Mouse (Mus musculus): ENCODE measurements around the gene Ganc.

The Ganc gene

GRCm38 (mm10) chr2:120450724-120451123, 47.0 kb downstream of the Ganc start:
- no peak for DNase-seq (ENCODE audit: low spot score)

GRCm38 (mm10) chr2:120452600-120452999, 48.9 kb downstream of the Ganc start:
- DNase-seq (ENCODE audit: low spot score), result no peak

GRCm38 (mm10) chr2:120454987-120455386, 51.3 kb downstream of the Ganc start:
- DNase-seq (ENCODE audit: low spot score), result no peak

GRCm38 (mm10) chr2:120455719-120456118, 52.0 kb downstream of the Ganc start, which contains the start of gene Capn3:
Capn3 (plus strand) TSS chr2:120456019.
- DNase-seq (ENCODE audit: low spot score), result no peak

- no peak for DNase-seq (ENCODE audit: low spot score)
Observed at GRCm38 (mm10) chr2:120460216-120460615, 56.5 kb downstream of the Ganc start.

GRCm38 (mm10) chr2:120463328-120463727, 59.6 kb downstream of the Ganc start:
- no peak for DNase-seq (ENCODE audit: low spot score)

GRCm38 (mm10) chr2:120464091-120464490, 60.4 kb downstream of the Ganc start:
- DNase-seq (ENCODE audit: low spot score), result peak; percentile 9

GRCm38 (mm10) chr2:120464732-120465396, 61.2 kb downstream of the Ganc start:
- DNase-seq (ENCODE audit: low spot score), result peak; percentile 12

- DNase-seq (ENCODE audit: low spot score), result no peak
Observed at GRCm38 (mm10) chr2:120465397-120465785, 61.7 kb downstream of the Ganc start.

GRCm38 (mm10) chr2:120468011-120468410, 64.3 kb downstream of the Ganc start:
- DNase-seq (ENCODE audit: low spot score), result no peak

GRCm38 (mm10) chr2:120469220-120469619, 65.5 kb downstream of the Ganc start:
- DNase-seq (ENCODE audit: low spot score), result no peak

- DNase-seq (ENCODE audit: low spot score), result no peak
Observed at GRCm38 (mm10) chr2:120469715-120470114, 66.0 kb downstream of the Ganc start.

- no peak for DNase-seq (ENCODE audit: low spot score)
Observed at GRCm38 (mm10) chr2:120470856-120471255, 67.2 kb downstream of the Ganc start.

- DNase-seq (ENCODE audit: low spot score), result no peak
Observed at GRCm38 (mm10) chr2:120476277-120477087, 72.8 kb downstream of the Ganc start.

- DNase-seq (ENCODE audit: low spot score), result peak; percentile 69
Observed at GRCm38 (mm10) chr2:120478600-120478999, 74.9 kb downstream of the Ganc start.

GRCm38 (mm10) chr2:120481921-120482320, 78.2 kb downstream of the Ganc start:
- DNase-seq (ENCODE audit: low spot score), result no peak

- DNase-seq (ENCODE audit: low spot score), result no peak
Observed at GRCm38 (mm10) chr2:120482506-120483389, 79.1 kb downstream of the Ganc start.

GRCm38 (mm10) chr2:120484241-120484640, 80.5 kb downstream of the Ganc start:
- DNase-seq (ENCODE audit: low spot score), result no peak

- DNase-seq (ENCODE audit: low spot score), result no peak
Observed at GRCm38 (mm10) chr2:120493254-120493653, 89.6 kb downstream of the Ganc start.

GRCm38 (mm10) chr2:120496511-120496910, 92.8 kb downstream of the Ganc start:
- DNase-seq (ENCODE audit: low spot score), result no peak

- peak; percentile 14 for DNase-seq (ENCODE audit: low spot score)
Observed at GRCm38 (mm10) chr2:120499971-120500471, 96.3 kb downstream of the Ganc start.

Measured in lung, postnatal 25 days (tissue).